1 mouse cellular context compared by ENCODE assay signal in the genomic region with DNA sequence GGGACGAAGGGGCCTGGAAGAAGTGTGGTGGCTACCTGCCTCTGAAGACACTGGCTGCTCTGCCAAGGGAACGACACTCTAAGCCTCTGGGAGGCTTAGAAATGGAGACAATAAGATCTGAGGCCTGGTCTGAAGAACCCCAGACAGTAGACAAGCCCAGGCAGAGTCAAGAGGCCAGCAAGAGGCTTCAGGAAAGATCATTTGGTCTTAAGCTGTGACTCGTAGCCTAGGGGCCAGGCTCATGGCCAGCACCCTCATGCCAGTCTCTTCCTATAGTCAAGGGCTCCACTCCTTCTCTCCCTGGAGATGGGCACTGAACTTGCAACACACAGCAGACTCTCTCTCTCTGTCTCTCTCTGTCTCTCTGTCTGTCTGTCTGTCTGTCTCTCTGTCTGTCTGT.
TF ChIP-seq lines count a peak whose summit lies in the region.

No protein-coding gene starts in this region.

TF ChIP-seq in MEL, 35 proteins besides CTCF, POLR2A, EP300 and RAD21 (continued from another document):
- no peak for TF ChIP-seq NRF1 (IDR thresholded peaks at IDR 0.05; ENCODE audit: insufficient read depth, low read depth, low read length, poor library complexity, severe bottlenecking)
- TF ChIP-seq TBP (IDR thresholded peaks at IDR 0.05; ENCODE audit: low read depth, low read length): no peak
- TF ChIP-seq ZNF384 (IDR thresholded peaks at IDR 0.05; ENCODE audit: low read depth, low read length): no peak
- TF ChIP-seq RCOR1 (IDR thresholded peaks at IDR 0.05; ENCODE audit: low read depth, low read length): no peak
- no peak for TF ChIP-seq HCFC1 (IDR thresholded peaks at IDR 0.05; ENCODE audit: low read depth, low read length)
- TF ChIP-seq MAZ (IDR thresholded peaks at IDR 0.05; ENCODE audit: low read depth, low read length): no peak
- no peak for TF ChIP-seq TCF12 (IDR thresholded peaks at IDR 0.05; ENCODE audit: low read depth, low read length)
- no peak for TF ChIP-seq CHD2 (IDR thresholded peaks at IDR 0.05; ENCODE audit: low read length)
- no peak for TF ChIP-seq GABPA (IDR thresholded peaks at IDR 0.05; ENCODE audit: low read depth, low read length)
- no peak for TF ChIP-seq ETS1 (IDR thresholded peaks at IDR 0.05; ENCODE audit: low read depth, low read length)
- TF ChIP-seq MYB (IDR thresholded peaks at IDR 0.05; ENCODE audit: low read depth, low read length): no peak
- TF ChIP-seq UBTF (IDR thresholded peaks at IDR 0.05; ENCODE audit: borderline replicate concordance, insufficient read depth, low read depth, low read length): no peak
- TF ChIP-seq GATA1 (IDR thresholded peaks at IDR 0.05; ENCODE audit: low read depth, low read length): no peak
- no peak for TF ChIP-seq ZC3H11A (IDR thresholded peaks at IDR 0.05; ENCODE audit: low read depth, low read length)
- TF ChIP-seq KAT2A (conservative IDR thresholded peaks at IDR 0.05; ENCODE audit: low read depth, low read length): no peak
